Mouse (Mus musculus): Measurements from ENCODE around the gene Ankrd34a. TPM values are rescaled to one million over a fixed set of nuclear protein-coding genes. Genes with fewer than 3 reads are reported as not detected.

Gene Ankrd34a
- total and polyA plus RNA-seq, 3 experiments: 0.04 to 0.11 TPM; not detected in 1

DNA sequence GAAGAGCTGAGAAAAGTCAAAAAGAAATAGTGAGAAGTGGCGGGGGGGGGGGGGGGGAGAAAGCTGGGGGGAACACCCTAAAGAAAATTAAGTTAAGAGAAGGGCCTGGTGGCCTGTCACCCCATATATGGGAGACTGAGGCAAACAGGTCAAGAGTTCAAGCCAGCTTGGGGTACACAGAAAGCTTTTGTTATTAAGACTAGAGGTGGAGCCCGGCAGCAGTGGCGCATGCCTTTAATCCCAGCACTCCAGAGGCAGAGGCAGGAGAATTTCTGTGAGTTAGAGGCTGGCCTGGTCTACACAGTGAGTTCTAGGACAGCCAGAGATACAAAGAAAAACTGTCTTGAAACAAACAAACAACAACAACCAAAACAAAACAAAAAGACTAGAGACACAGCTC, 31.3 kb upstream of the Ankrd34a start:
- Histone ChIP-seq H3K4me2 (ENCODE audit: insufficient read depth, low read depth, poor library complexity, severe bottlenecking) (no peak overlapping the region), H3K36me3 (replicated peaks in 1 of 2; ENCODE audit: control insufficient read depth in 1 of 2, insufficient read depth in 1 of 2, low read length in 1 of 2) (peaks cover 17 to 19% of the 10 kb centered on the region in 2 experiments), H3K9ac (ENCODE audit: insufficient read depth, low read depth) (no peak overlapping the region), H3K4me1 (ENCODE audit: control insufficient read depth in 1 of 2, insufficient read depth in 2 of 2) (peaks cover 8 to 65% of the 10 kb centered on the region in 2 experiments), H3K79me2 (replicated peaks; ENCODE audit: control insufficient read depth, extremely low read depth, insufficient read depth, poor library complexity, severe bottlenecking) (peaks cover 18% of the 10 kb centered on the region), H3K27ac (ENCODE audit: insufficient read depth, low read depth) (no peak overlapping the region), H3K4me3 (replicated peaks in 1 of 3; ENCODE audit: low read depth in 2 of 3, low read length in 2 of 3, poor library complexity in 1 of 3) (no peak overlapping the region), H3K9me3 (replicated peaks; ENCODE audit: low read length) (no peaks in the 10 kb centered on the region), H3K27me3 (replicated peaks) (no peaks in the 10 kb centered on the region)
- no peak for DNase-seq (ENCODE audit: extremely low read depth)
- TF ChIP-seq ZMIZ1 (IDR thresholded peaks at IDR 0.05; ENCODE audit: low read depth, low read length): no peak
- no peak for TF ChIP-seq KAT2A (IDR thresholded peaks at IDR 0.05; ENCODE audit: insufficient replicate concordance, low read length)
- no peak for TF ChIP-seq NELFE (IDR thresholded peaks at IDR 0.05; ENCODE audit: low read depth, low read length)
- TF ChIP-seq MYC (IDR thresholded peaks at IDR 0.05; ENCODE audit: low read depth, low read length): no peak
- TF ChIP-seq USF1 (IDR thresholded peaks at IDR 0.05; ENCODE audit: low read depth, low read length): no peak
- no peak for TF ChIP-seq JUN (IDR thresholded peaks at IDR 0.05; ENCODE audit: insufficient read depth, low read depth, low read length)
- no peak for TF ChIP-seq TCF12 (IDR thresholded peaks at IDR 0.05; ENCODE audit: low read depth, low read length)
- no peak for TF ChIP-seq POLR2A (IDR thresholded peaks at IDR 0.05; ENCODE audit: low read depth, low read length)
- TF ChIP-seq CHD2 (IDR thresholded peaks at IDR 0.05; ENCODE audit: low read length): no peak
- no peak for TF ChIP-seq GABPA (IDR thresholded peaks at IDR 0.05; ENCODE audit: insufficient replicate concordance, low read depth, low read length)
- no peak for TF ChIP-seq TBP (conservative IDR thresholded peaks at IDR 0.05; ENCODE audit: low read depth, low read length)
- no peak for TF ChIP-seq PAX5 (IDR thresholded peaks at IDR 0.05; ENCODE audit: low read length)
- TF ChIP-seq USF2 (conservative IDR thresholded peaks at IDR 0.05; ENCODE audit: low read depth, low read length): no peak
- in situ Hi-C loops (cut with MboI; ENCODE audit: low pct_ligation_motif_present, low pct_unique_long_range_greater_than_20kb, low sequenced_read_pairs): no loop called here
- dilution Hi-C loops (cut with MboI; ENCODE audit: extremely low pct_ligation_motif_present, extremely low pct_unique_long_range_greater_than_20kb, low sequenced_read_pairs): no loop called here

DNA sequence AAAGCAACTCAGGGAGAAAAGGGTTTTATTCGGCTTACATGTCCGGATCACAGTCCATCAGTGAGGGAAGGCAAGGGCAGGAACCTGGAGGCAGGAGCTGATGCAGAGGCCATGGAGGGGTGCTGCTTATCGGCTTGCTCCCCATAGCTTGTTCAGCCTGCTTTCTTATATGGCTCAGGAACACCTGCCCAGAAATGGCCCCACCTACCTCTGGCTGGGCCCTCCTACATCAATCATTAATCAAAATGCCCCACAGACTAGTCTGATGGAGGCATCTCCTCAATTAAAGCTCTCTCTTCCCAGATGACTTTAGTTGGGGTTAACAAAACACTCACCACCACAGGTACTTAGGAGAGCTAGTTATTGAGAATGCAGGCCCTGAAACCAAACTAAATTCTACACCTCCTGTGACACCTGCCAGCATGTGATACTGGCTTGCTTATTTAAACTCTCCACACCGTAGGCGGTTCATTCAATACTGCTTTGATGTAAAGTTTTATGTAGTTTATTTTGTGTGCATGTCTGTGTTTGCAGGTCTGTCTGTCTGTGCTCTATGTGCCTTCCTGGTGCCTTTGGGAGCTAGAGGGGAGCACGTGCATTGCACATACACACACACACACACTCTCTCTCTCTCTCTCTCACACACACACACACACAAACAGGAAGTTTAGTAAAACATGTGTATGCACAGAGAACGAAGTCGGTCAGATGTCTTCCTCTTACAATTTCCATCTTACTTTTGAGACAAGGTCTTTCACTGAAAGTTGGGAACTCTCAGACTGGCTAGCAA, 29.6 kb upstream of the Ankrd34a start:
- no peak for DNase-seq (ENCODE audit: extremely low read depth)
- dilution Hi-C loops (cut with MboI; ENCODE audit: extremely low pct_ligation_motif_present, extremely low pct_unique_long_range_greater_than_20kb, low sequenced_read_pairs): no loop called here
- TF ChIP-seq POLR2A (IDR thresholded peaks at IDR 0.05; ENCODE audit: low read depth, low read length): no peak
- TF ChIP-seq POLR2AphosphoS2 (IDR thresholded peaks at IDR 0.05; ENCODE audit: low read depth, low read length): no peak
- TF ChIP-seq HCFC1 (IDR thresholded peaks at IDR 0.05; ENCODE audit: low read depth, low read length): no peak
- no peak for TF ChIP-seq RAD21 (IDR thresholded peaks at IDR 0.05; ENCODE audit: low read depth, low read length)
- TF ChIP-seq TBP (conservative IDR thresholded peaks at IDR 0.05; ENCODE audit: low read depth, low read length): no peak
- TF ChIP-seq JUND (conservative IDR thresholded peaks at IDR 0.05; ENCODE audit: low read depth, low read length): no peak
- TF ChIP-seq NRF1 (IDR thresholded peaks at IDR 0.05; ENCODE audit: low read depth, low read length): no peak

More for the DNA sequence above, 29.6 kb upstream of the Ankrd34a start:
- Histone ChIP-seq H3K79me2 (replicated peaks; ENCODE audit: control insufficient read depth, extremely low read depth, insufficient read depth, poor library complexity, severe bottlenecking) (peaks cover under 1% of the 10 kb centered on the region; the same call in 1 of the 2 replicates), H3K4me1 (ENCODE audit: control insufficient read depth in 1 of 2, insufficient read depth in 2 of 2) (peaks cover 5 to 54% of the 10 kb centered on the region in 2 experiments), H3K27me3 (replicated peaks) (no peaks in the 10 kb centered on the region), H3K4me2 (ENCODE audit: insufficient read depth, low read depth, poor library complexity, severe bottlenecking) (no peak overlapping the region), H3K4me3 (replicated peaks in 1 of 3; ENCODE audit: low read depth in 2 of 3, low read length in 2 of 3, poor library complexity in 1 of 3) (no peak overlapping the region), H3K9me3 (replicated peaks; ENCODE audit: low read length) (no peaks in the 10 kb centered on the region), H3K36me3 (replicated peaks in 1 of 2; ENCODE audit: control insufficient read depth in 1 of 2, insufficient read depth in 1 of 2, low read length in 1 of 2) (peaks cover 2% of the 10 kb centered on the region in 2 experiments), H3K9ac (ENCODE audit: insufficient read depth, low read depth) (no peak overlapping the region), H3K27ac (ENCODE audit: insufficient read depth, low read depth) (no peak overlapping the region)
- in situ Hi-C loops (cut with MboI; ENCODE audit: low pct_ligation_motif_present, low pct_unique_long_range_greater_than_20kb, low sequenced_read_pairs): no loop called here

Data from CH12.LX (cell line).